Mouse (Mus musculus): Measurements from ENCODE around the gene Eif6. TPM values are rescaled to one million over a fixed set of nuclear protein-coding genes. Genes with fewer than 3 reads are reported as not detected.

The Eif6 gene
- polyA plus RNA-seq (2014; fragmentation: Illumina TruSeq; extraction: RNeasy Lipid Tissue Mini Kit (QIAGEN cat#74804); ENCODE audit: low read depth, low replicate concordance): 57.7 TPM

DNA sequence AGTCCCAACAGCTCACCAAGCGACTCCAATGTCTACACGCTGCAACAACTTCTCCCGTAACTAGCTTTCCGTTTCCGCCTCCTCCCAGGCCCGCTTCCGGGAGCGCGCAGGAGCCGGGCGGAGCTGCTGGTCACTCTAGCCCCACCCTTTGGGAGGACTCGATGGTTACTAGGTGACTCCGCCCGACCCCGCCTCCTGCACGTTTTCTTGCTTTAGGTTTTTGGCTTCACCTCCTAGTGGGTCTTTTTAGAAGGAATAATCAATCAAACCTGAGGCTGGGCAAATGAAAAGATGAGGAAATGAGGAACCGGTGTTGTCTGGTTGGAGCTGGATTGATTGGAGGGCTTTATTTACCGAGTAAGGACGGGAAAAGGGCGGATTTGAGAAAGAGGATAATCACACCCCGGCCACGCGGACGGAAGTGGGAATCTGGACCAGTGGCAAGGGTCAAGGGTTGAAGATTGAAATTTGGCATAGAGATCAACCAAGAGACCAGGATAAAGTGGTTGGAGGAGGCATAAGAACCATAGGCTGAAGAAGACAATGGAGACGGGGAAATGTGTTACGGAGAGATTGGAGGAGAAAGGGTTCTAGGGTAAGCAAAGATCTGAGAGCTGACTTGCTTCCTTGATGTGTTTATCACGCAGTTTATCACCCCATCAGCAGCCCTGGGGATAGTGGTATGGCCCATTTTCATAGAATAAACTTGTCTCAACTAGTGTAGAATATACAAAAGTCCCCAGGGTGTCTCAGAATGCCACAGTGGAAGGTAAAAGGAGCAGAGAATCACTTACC is at the start of gene Eif6:
Gene Eif6, minus strand, starts transcription at position 296 of the 795 bp plus-strand sequence.

DNA sequence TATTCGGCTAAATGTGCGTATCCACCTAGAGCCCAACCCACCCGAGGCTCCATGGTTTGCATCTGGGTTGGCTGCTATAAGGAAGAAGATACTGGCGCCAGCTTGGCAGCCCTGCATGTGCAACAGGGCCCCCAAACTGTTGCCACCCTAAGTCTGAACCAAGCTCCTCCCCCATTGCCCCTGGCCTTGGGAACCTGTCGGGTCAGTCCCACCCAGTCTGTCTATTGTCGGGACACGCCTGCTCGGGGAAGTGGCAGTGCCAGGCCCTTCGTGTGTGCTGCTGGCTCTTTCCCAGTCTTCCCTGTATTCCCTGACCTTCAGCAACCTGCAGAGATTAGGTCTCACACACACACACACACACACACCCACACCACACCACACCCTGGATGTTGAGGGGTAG is 8.0 kb upstream of the Eif6 start, which contains the start of gene Fam83c:
Gene Fam83c, minus strand, starts transcription at position 123 of the 400 bp plus-strand sequence.

DNA sequence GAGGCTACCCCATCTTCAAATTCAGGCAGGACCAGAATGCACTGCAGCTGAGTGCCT is 7.5 kb downstream of the Eif6 start, which contains the start of gene BC029722:
Gene BC029722, minus strand, starts transcription at position 35 of the 57 bp plus-strand sequence.

DNA sequence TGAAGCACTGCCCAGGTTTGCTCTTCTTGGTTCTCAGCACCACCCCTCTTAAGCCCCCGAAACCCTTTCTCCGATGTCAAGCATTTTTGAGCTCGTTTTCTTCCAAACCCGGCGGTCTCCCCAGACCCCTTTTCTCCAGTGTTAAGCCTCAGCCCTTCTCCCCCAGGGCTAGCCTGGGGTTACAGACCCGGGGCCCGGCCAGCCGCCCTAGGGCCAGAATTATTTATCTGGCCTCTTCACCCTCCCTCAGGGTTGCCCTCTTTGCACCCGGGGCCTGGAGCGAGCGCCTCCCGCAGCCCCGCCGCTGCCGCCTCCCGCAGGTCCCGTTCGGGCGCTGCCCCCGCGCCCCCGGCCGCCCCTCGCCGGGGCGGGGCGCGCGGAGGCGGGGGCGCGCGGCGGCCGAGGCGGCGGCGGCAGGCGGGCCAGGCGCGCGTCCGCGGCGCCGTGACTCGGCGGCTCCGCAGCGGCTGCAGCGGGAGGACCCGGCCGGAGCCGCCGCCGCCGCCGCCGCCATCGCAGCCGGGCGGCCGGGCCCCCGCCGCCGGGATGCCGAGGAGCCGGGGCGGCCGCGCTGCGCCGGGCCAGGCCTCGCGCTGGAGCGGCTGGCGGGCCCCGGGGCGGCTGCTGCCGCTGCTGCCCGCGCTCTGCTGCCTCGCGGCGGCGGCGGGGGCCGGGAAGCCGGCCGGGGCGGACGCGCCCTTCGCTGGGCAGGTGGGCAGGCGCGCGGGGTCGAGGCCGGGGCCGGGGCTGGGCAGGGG is 51.6 kb downstream of the Eif6 start, which contains the start of gene Mmp24:
Gene Mmp24, plus strand, starts transcription at position 416 of the 758 bp plus-strand sequence.

Other genes with a start within 250 kb of the Eif6 start
- 19.2 TPM for gene Gss, start 234.1 kb downstream of the Eif6 start, polyA plus RNA-seq (2014; fragmentation: Illumina TruSeq; extraction: RNeasy Lipid Tissue Mini Kit (QIAGEN cat#74804); ENCODE audit: low read depth, low replicate concordance)
- gene Myh7b, start 215.7 kb downstream of the Eif6 start, polyA plus RNA-seq (2014; fragmentation: Illumina TruSeq; extraction: RNeasy Lipid Tissue Mini Kit (QIAGEN cat#74804); ENCODE audit: low read depth, low replicate concordance): 0.06 TPM
- 91.8 TPM for gene Trpc4ap, start 134.5 kb downstream of the Eif6 start, polyA plus RNA-seq (2014; fragmentation: Illumina TruSeq; extraction: RNeasy Lipid Tissue Mini Kit (QIAGEN cat#74804); ENCODE audit: low read depth, low replicate concordance)
- gene Edem2, start 97.5 kb downstream of the Eif6 start, polyA plus RNA-seq (2014; fragmentation: Illumina TruSeq; extraction: RNeasy Lipid Tissue Mini Kit (QIAGEN cat#74804); ENCODE audit: low read depth, low replicate concordance): 51.9 TPM
- not detected for gene Gm17581, start 91.1 kb downstream of the Eif6 start, polyA plus RNA-seq (2014; fragmentation: Illumina TruSeq; extraction: RNeasy Lipid Tissue Mini Kit (QIAGEN cat#74804); ENCODE audit: low read depth, low replicate concordance)
- 10.4 TPM for gene Procr, start 75.8 kb downstream of the Eif6 start, polyA plus RNA-seq (2014; fragmentation: Illumina TruSeq; extraction: RNeasy Lipid Tissue Mini Kit (QIAGEN cat#74804); ENCODE audit: low read depth, low replicate concordance)
- 0.06 TPM for gene Mmp24, start 51.6 kb downstream of the Eif6 start, polyA plus RNA-seq (2014; fragmentation: Illumina TruSeq; extraction: RNeasy Lipid Tissue Mini Kit (QIAGEN cat#74804); ENCODE audit: low read depth, low replicate concordance)
- gene BC029722, start 7.5 kb downstream of the Eif6 start, polyA plus RNA-seq (2014; fragmentation: Illumina TruSeq; extraction: RNeasy Lipid Tissue Mini Kit (QIAGEN cat#74804); ENCODE audit: low read depth, low replicate concordance): 52.0 TPM
- gene Fam83c, start 7.9 kb upstream of the Eif6 start, polyA plus RNA-seq (2014; fragmentation: Illumina TruSeq; extraction: RNeasy Lipid Tissue Mini Kit (QIAGEN cat#74804); ENCODE audit: low read depth, low replicate concordance): not detected
- gene Uqcc1, start 103.4 kb upstream of the Eif6 start, polyA plus RNA-seq (2014; fragmentation: Illumina TruSeq; extraction: RNeasy Lipid Tissue Mini Kit (QIAGEN cat#74804); ENCODE audit: low read depth, low replicate concordance): 50.0 TPM
- not detected for gene Gm15557, start 113.8 kb upstream of the Eif6 start, polyA plus RNA-seq (2014; fragmentation: Illumina TruSeq; extraction: RNeasy Lipid Tissue Mini Kit (QIAGEN cat#74804); ENCODE audit: low read depth, low replicate concordance)
- 0.42 TPM for gene Gdf5, start 118.4 kb upstream of the Eif6 start, polyA plus RNA-seq (2014; fragmentation: Illumina TruSeq; extraction: RNeasy Lipid Tissue Mini Kit (QIAGEN cat#74804); ENCODE audit: low read depth, low replicate concordance)
- 26.5 TPM for gene Cep250, start 129.5 kb upstream of the Eif6 start, polyA plus RNA-seq (2014; fragmentation: Illumina TruSeq; extraction: RNeasy Lipid Tissue Mini Kit (QIAGEN cat#74804); ENCODE audit: low read depth, low replicate concordance)
- gene 6430550D23Rik, start 181.1 kb upstream of the Eif6 start, polyA plus RNA-seq (2014; fragmentation: Illumina TruSeq; extraction: RNeasy Lipid Tissue Mini Kit (QIAGEN cat#74804); ENCODE audit: low read depth, low replicate concordance): 3.1 TPM
- 199 TPM for gene Ergic3, start 181.1 kb upstream of the Eif6 start, polyA plus RNA-seq (2014; fragmentation: Illumina TruSeq; extraction: RNeasy Lipid Tissue Mini Kit (QIAGEN cat#74804); ENCODE audit: low read depth, low replicate concordance)
- 5.1 TPM for gene Fer1l4, start 226.0 kb upstream of the Eif6 start, polyA plus RNA-seq (2014; fragmentation: Illumina TruSeq; extraction: RNeasy Lipid Tissue Mini Kit (QIAGEN cat#74804); ENCODE audit: low read depth, low replicate concordance)
- 7.4 TPM for gene Spag4, start 238.2 kb upstream of the Eif6 start, polyA plus RNA-seq (2014; fragmentation: Illumina TruSeq; extraction: RNeasy Lipid Tissue Mini Kit (QIAGEN cat#74804); ENCODE audit: low read depth, low replicate concordance)

Measured in adipose tissue, adult 10 weeks (tissue).